Mouse (Mus musculus) erythroblast, embryonic 14.5 days (primary cell): ENCODE data around the gene Cdc14a.

ENCODE experiments used
- GATA1 ChIP-seq: IDR thresholded peaks from 2 replicates; pipeline ENCODE4 v1.6.1; 2012; ENCODE audit warnings: low read length, inconsistent platforms, mixed read lengths
- TAL1 ChIP-seq: IDR thresholded peaks from 3 replicates; pipeline ENCODE4 v1.6.1; 2012; ENCODE audit warnings: low read length, inconsistent platforms, mixed read lengths

DNA sequence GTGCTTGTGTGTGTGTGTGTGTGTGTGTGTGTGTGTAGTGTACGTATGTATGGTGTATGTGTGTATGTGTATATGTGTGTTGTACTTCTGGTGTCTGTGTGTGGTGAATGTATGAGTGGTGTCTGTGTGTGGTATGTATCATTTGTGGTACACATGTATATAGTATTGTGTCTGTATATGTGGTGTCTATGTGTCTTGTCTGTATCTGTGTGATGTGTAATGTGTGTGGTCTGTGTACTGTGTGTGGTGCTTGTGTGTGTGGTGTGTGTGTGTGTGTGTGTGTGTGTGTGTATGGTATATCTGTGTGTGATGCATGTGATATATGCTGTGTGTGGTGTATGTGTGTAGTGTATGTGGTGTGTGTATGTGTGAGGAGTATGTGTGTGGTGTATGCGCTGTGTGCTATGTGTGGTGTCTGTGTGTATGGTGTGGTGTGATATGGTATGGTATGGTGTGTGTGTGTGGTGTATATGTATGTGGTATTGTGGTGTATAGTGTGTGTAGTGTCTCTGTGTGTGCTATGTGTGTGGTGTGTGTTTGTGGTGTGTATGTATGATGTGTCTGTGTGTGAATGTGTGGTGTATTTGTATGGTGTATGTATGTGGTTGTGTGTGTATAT, 156.7 kb downstream of the Cdc14a start:
- TF ChIP-seq GATA1 = no peak
- no peak for TF ChIP-seq TAL1
